Mouse (Mus musculus) brown adipose tissue, adult 24 weeks (tissue): ENCODE results near the gene Plcd1. TPM values are rescaled to one million over a fixed set of nuclear protein-coding genes. Genes with fewer than 3 reads are reported as not detected.

Experiments
- H3K27ac ChIP-seq: fragments of 200-500 bp; replicated peaks from 2 replicates; pipeline ENCODE4 v1.5.1; 2012; ENCODE audit warnings: low read depth, mild to moderate bottlenecking, low read length
- H3K4me1 ChIP-seq: fragments of 200-500 bp; 2 replicates; pipeline ENCODE4 v1.6.1; 2012; ENCODE audit warnings: low read length, mixed read lengths; ENCODE audit not compliant: control insufficient read depth, insufficient read depth, insufficient read length
- H3K4me3 ChIP-seq: fragments of 200-500 bp; 2 replicates; pipeline ENCODE4 v1.5.1; 2012; ENCODE audit warnings: low read depth, mild to moderate bottlenecking, low read length, moderate library complexity; ENCODE audit not compliant: insufficient read depth
- polyA plus RNA-seq: library from polyadenylated mRNA; stranded (reverse); fragments of >200 nt; gene quantifications from 2 replicates; pipeline ENCODE4 v1.2.4, GENCODE M21; 2012; ENCODE audit not compliant: missing spikeins, insufficient read depth, insufficient read length

Plcd1 gene
- polyA plus RNA-seq, 1 experiment, result 12.0 TPM

DNA sequence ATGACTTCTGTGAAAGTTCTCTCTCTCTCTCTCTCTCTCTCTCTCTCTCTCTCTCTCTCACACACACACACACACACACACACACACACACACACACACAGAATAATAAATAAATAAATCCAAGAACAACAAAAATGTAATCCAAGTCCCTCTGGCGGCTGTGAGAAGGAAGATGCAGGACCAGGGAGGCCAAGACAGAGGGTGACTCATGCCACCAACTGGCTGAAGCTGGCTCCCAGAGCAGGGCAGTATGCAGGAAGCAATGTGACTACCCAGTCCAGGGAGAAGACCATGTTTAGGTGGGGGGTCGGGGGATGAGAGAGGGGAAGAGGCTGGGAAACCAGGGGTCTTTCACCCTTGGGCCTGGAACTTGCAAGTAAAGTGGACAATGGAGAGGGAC lies 42.1 kb downstream of the Plcd1 start:
- H3K27ac ChIP-seq, result no peak overlapping the region
- no peak overlapping the region for H3K4me3 ChIP-seq
- H3K4me1 ChIP-seq, result peaks cover 11% of the 10 kb centered on the region

DNA sequence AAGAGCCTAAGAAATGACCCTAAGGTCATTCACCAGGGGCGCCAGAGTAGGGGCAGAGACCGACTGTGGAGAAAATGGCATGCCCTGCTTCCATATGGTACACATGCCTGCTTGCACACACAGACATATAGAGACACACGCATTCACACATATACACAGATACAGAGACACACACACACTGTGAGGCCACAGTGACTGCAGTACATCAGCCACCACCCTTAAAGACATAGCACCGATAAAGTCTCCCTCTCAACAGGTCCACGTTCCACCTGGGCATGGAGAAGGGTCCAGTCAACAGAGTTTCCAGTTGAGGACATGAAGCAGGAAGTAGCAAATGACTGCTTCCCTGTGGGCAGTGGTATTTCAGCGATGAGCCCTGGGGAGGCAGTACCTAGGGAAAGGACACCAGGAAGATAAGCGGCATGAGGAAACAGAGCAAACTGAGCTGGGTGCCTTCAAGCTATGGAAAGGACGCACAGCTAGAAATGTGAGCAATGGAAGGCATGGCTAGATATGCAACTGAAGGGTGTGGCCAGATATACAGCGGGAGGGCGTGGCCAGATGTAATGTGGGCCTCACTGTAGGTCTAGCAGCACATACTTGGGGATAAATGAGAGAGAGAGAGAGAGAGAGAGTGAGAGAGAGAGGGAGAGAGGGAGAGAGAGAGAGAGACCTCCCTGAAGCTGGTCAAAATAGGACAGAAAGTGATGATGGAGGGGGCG lies 45.0 kb downstream of the Plcd1 start:
- H3K27ac ChIP-seq, result no peak overlapping the region
- H3K4me1 ChIP-seq, result peaks cover 11% of the 10 kb centered on the region
- H3K4me3 ChIP-seq, result no peak overlapping the region

- H3K27ac ChIP-seq, result no peak overlapping the region
- no peak overlapping the region for H3K4me3 ChIP-seq
- peaks cover 14% of the 10 kb centered on the region for H3K4me1 ChIP-seq
These were observed 53.1 kb downstream of the Plcd1 start for GRCm38 (mm10) chr9:119040101-119040775.

GRCm38 (mm10) chr9:119038574-119038973 lies 54.7 kb downstream of the Plcd1 start:
- Histone ChIP-seq H3K4me1 (peaks cover 14% of the 10 kb centered on the region), H3K4me3 (no peak overlapping the region), H3K27ac (no peak overlapping the region)

DNA sequence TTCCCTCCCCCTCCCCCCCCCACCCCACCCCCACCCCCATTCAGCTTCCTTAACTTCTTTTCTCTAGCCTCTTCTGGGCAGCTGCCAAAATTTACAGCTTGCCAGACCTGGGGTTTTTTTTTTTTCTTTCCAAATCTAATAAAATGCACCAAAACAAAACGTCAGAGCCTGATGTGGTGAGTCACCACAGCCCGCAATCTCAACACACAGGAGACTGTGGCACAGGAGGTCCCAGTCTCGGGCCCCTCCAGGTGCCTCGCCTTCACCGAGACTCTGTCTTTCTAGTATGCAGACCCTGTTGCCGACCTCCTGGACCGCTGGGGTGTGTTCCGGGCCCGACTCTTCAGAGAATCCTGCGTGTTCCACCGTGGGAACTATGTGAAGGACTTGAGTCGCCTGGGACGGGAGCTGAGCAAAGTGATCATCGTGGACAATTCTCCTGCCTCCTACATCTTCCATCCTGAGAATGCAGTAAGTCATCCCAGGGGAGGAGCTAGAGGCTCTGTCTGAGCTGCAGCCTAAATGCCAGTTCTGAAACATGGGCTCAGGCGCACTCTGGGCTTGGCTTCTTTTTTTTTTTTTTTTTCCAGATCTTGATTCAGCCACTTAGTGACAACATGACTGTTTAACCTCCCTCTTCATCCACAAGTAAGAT lies 56.1 kb downstream of the Plcd1 start:
- peaks cover 22% of the 10 kb centered on the region for H3K4me1 ChIP-seq
- 0 out of 2 replicates have a peak overlapping the region, but pooled peaks have one; percentile 7 for H3K4me3 ChIP-seq
- 0 out of 2 replicates have a peak overlapping the region, but pooled peaks have one; percentile 12 for H3K27ac ChIP-seq

GRCm38 (mm10) chr9:119035836-119036235 lies 57.5 kb downstream of the Plcd1 start:
- peaks cover 30% of the 10 kb centered on the region for H3K4me1 ChIP-seq
- H3K27ac ChIP-seq, result peak overlapping the region; percentile 75
- no peak overlapping the region for H3K4me3 ChIP-seq

GRCm38 (mm10) chr9:119034676-119035665 lies 58.3 kb downstream of the Plcd1 start:
- H3K4me3 ChIP-seq, result no peak overlapping the region

DNA sequence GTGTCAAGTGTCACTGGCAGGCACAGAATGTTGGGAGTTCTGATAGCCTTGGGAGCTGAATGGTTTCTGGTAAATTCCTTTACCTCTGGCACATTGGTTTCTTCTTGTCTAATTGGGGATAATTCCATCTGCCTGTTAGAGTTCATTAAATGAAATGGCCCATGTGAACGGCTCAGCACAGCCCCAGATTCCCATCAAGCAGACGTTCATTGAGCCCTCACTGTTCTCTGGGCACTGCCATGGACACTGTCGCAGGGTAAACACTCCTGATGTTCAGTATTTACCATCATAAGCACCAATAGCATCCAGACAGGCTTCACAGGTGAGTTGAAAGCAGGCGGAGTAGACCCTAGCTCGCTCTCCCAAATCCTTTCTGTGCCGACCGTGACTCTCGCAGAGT lies 59.2 kb downstream of the Plcd1 start:
- H3K4me1 ChIP-seq, result peaks cover 37% of the 10 kb centered on the region
- no peak overlapping the region for H3K4me3 ChIP-seq
- no peak overlapping the region for H3K27ac ChIP-seq

More at GRCm38 (mm10) chr9:119034676-119035665, 58.3 kb downstream of the Plcd1 start:
- no peak overlapping the region for H3K27ac ChIP-seq
- H3K4me1 ChIP-seq, result peaks cover 30% of the 10 kb centered on the region

- Histone ChIP-seq H3K27ac (no peak overlapping the region), H3K4me3 (no peak overlapping the region), H3K4me1 (peaks cover 42% of the 10 kb centered on the region)
These were observed 60.0 kb downstream of the Plcd1 start for GRCm38 (mm10) chr9:119033111-119033921.

- peaks cover 45% of the 10 kb centered on the region for H3K4me1 ChIP-seq
- no peak overlapping the region for H3K27ac ChIP-seq
- H3K4me3 ChIP-seq, result no peak overlapping the region
These were observed 60.8 kb downstream of the Plcd1 start for GRCm38 (mm10) chr9:119032538-119032937.

DNA sequence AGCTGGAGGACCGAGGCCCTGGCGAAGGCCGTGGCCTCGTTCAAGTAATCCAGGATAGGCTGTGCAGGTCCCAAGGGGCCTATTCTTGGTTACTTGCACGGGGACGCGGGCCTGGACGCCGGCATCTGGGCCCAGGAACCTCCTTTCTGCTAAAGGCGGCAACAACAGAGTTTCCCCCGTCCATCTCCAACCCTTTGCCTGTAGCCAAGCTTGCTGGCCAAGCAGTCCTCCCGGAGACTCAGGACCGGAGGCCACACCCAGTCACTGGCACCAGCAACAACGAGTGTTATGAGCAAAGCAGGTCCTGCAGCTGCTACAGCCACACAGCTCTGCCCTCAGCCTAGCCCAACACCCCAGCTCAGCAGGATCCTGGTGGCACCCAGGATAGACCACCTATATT lies 61.5 kb downstream of the Plcd1 start:
- H3K4me3 ChIP-seq, result peak overlapping the region; percentile 16; the same call in 1 of the 2 replicates
- peaks cover 39% of the 10 kb centered on the region for H3K4me1 ChIP-seq
- H3K27ac ChIP-seq, result peak overlapping the region; percentile 72

- 0 out of 2 replicates have a peak overlapping the region, but pooled peaks have one; percentile 16 for H3K4me3 ChIP-seq
- peaks cover 35% of the 10 kb centered on the region for H3K4me1 ChIP-seq
- H3K27ac ChIP-seq, result peak overlapping the region; percentile 72
These were observed 62.3 kb downstream of the Plcd1 start for GRCm38 (mm10) chr9:119031038-119031437.

- H3K27ac ChIP-seq, result peak overlapping the region; percentile 88
These were observed 63.7 kb downstream of the Plcd1 start for GRCm38 (mm10) chr9:119029568-119029967.

More at GRCm38 (mm10) chr9:119029568-119029967, 63.7 kb downstream of the Plcd1 start:
- peaks cover 33% of the 10 kb centered on the region for H3K4me1 ChIP-seq
- no peak overlapping the region for H3K4me3 ChIP-seq
